Mouse (Mus musculus) adrenal gland, postnatal 10 days (tissue): ENCODE data around the gene Csta1. TPM values are rescaled to one million over a fixed set of nuclear protein-coding genes. Genes with fewer than 3 reads are reported as not detected.
"Not testable (repeated sequence)": the region's sequence is repeated elsewhere in the genome, so short reads cannot be mapped to it uniquely, and the experiment has no call there.

Experiments
- DNase-seq: peaks from one replicate; pipeline ENCODE4 v3.0.0; 2021; ENCODE audit warnings: mixed read lengths
- long read RNA-seq, 2 experiments: library from polyadenylated mRNA; stranded (forward); transcript quantifications; one replicate each; pipeline ENCODE4 v2.0.0; 2021
- total RNA-seq, 2 experiments: library from RNA; stranded (reverse); gene quantifications; 2 replicates each; pipeline ENCODE4 v1.2.3; 2021

Csta1 gene
- not detected for total RNA-seq
- long read RNA-seq, experiment 1: 0 reads
- long read RNA-seq, experiment 2: 0 reads

DNA sequence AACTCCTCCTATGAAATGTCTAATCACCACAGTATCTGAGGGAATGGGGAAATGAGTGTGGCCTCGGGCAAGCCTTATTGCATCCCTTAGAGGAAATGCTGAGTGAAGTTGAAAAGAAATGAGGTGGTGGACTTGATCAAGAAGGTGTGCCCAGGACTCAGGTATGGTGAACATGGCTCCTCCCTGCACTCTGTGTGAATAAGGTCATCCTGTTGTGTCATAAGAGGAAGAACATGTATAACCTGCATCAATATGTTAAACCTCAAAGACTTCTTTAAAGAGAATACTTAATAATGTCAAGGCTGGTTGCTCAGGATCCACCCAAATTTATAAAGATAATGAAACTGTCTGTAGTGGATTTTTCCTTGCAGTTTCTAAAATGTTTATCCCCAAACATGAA is at the start of gene Csta1:
Gene Csta1, minus strand, starts transcription at position 101 of the 400 bp plus-strand sequence.
- DNase-seq: no peak

DNA sequence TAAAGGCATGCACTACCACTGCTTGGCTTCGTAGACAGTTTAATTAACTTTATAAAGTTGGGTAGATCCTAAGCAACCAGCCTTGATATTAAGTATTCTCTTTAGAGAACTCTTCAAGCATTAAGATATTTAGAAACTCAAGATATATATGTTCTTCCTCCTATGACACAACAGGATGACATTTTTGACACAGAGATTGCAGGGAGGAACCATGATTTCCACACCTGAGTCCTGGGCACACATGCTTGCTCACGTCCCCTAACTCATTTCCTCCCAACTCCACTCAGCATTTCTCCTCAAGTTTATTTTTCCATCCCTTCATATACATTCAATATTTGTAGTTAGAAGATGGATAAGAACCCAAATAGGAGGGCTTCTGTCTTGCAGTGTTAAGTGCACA is 48.9 kb upstream of the Csta1 start:
- no peak for DNase-seq

DNA sequence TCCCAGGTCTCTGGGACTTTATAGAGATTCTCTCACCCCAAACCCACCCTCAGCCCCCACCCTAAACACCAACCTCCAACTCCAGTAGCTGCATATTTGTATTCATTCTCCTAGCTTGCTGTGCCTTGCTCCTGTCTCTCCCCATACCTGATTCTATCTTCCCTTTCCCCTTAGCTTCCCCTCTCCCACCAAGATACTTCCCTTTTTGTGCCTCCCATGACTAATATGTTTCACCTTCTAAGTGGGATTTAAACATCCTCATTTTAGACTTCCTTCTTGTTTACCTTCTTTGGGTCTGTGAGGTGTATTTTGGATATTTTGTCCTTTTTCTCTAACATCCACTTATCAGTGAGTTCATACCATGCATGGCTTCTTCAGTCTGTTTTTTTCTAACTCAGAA is 45.1 kb upstream of the Csta1 start:
- no peak for DNase-seq

DNA sequence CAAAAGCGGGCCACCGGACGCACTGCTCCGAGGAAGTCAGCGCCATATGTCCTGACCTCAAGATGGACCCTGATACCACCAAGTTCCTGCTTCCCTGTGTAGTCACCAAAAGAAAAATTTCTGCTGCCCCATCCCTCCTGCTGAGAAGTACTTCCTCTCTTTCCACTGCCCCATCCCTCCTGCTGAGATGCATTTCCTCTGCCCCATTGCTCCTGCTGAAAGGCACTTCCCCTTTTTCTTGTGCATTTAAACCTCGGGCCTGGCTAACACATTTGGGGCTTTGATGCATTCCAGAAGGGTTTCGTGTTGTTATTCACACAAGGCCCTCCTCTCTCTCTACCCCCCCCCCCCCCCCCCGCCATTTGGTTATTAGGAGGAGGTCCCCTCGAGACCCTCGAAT is 36.8 kb upstream of the Csta1 start:
- not testable (repeated sequence) for DNase-seq

DNA sequence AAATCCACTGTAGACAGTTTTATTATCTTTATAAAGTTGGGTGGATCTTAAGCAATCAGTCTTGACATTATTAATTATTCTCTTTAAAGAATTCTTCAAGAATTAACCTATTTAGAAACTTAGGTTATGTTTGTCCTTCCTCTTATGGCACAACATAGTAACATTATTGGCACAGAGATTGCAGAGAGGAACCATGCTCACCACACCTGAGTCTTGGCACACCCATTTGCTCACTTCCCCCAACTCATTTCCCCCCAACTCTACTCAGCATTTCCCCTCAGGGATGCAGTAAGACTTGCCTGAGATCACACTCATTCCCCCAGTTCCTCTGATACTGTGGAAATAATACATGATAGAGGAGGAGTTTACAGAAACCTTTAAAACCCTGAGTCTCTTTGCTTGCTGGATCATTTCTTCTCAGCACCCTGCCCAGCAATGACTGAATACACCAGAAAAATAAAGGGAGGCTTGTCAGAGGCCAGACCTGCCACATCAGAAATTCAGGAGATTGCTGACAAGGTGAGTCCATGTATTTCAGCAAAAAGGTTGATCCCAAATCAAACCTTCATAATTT is 25.4 kb upstream of the Csta1 start, which contains the start of gene Stfa2l1:
Gene Stfa2l1, plus strand, starts transcription at position 410 of the 574 bp plus-strand sequence.
- no peak for DNase-seq

DNA sequence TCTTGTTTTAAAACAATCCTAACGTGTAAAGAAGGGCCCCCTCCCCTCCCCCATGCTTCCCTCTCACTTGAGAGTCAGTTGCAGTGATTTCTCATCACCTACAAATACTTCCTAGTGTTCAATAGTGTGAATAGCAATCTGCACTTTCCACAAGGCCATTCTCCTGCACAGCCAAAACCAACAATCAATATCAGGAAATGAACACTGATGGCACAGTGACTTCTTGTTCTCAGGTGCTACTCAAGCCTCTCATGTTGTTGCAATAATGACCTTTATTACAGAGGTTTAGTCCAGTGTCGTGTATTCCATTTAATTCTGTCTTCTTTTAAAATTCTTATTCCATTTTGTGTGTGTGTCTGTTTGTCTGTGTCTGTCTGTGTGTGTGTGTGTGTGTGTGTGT is 7.2 kb upstream of the Csta1 start:
- DNase-seq: no peak

DNA sequence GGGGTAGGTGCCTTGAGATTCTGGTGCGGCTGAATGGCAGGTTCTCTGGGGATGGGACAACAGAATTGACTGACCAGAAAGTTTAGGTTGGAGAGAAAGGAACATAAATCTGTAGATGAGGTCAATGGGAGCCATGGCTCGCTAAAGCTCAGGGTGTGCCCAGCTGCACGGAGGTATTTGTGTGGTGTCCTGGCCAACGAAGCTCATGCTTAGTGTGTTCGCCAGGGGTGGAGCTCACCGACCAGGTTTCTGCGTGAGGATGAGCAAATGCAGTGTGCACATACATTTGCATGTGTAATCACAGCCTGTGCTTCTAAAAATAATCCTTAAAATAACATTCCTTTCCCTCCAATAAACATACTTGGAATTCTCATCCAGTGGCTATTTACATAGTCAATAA is 2.9 kb downstream of the Csta1 start:
- no peak for DNase-seq

DNA sequence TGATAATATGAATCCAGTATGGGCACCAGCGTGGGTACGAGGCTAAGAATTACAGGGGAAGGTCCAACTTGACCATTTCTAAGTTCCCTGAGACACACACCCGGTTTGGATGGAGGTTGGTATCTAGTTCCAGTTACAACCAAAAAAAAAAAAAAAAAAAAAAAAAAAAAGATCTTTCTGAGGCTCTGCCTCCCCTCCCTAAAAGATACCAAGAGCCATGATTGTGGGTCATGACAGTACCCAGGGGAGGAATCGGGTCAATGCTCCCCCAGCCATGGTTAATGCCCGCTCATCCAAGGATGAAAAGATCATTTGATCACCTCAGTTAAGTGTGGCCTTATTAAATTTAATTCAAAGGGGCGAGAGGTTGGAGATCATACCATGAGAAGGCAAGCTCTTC is 15.3 kb downstream of the Csta1 start:
- not testable (repeated sequence) for DNase-seq

DNA sequence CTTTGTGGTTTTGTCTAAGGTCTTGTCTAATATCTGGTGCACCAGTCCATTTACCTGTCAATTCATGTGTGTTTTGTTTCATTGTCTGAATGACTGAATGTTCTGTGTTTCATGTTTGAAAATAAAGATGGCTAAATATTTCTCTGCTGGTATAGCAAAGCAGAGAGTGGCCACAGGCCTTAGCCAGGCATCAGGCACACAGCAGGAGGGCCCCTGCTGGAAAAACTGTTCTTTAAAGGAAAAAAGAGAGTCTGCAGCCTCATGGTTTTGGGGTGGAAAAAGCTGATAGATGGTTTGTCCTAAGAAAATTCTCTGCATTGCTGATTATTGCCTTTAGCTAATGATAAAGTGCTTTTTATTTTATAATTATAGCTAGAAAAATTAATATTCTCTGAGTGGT is 19.6 kb downstream of the Csta1 start:
- not testable (repeated sequence) for DNase-seq

DNA sequence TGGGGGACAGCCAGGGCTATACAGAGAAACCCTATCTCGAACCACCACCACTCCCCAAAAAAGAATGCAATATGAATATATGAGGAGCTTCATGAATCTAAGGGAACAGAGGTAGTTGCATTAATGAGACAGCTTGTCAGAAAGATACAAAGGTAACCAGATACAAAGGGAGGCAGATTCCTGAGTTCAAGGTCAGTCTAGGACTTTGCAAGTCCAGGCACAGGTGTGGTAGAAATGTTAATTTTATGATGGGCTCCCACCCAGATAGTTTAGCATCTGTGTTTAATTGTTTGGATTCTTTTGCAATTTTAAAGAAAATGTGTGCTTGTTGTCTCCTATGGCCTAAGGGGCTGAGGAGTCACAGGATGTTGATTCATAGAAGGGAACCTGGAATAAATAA is 28.8 kb downstream of the Csta1 start:
- no peak for DNase-seq

DNA sequence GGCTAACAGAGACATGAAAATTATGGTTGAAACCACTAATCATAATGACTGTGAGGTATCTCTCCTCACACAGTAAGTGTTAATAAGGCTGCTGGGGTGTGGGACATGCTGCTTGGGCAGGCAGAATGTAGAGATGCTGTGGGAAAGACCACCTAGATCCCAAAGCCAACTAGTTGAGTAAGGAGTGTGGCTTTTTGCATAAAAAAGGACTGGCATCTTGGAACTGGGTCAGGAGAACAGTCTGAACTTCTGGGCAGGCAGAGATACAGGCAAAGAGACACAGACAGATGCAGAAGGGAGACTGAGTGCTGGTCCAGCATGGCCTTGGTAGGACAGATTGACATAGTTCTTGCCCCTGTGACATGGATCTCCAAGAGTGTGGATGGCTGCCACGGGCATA is 29.5 kb downstream of the Csta1 start:
- no peak for DNase-seq

DNA sequence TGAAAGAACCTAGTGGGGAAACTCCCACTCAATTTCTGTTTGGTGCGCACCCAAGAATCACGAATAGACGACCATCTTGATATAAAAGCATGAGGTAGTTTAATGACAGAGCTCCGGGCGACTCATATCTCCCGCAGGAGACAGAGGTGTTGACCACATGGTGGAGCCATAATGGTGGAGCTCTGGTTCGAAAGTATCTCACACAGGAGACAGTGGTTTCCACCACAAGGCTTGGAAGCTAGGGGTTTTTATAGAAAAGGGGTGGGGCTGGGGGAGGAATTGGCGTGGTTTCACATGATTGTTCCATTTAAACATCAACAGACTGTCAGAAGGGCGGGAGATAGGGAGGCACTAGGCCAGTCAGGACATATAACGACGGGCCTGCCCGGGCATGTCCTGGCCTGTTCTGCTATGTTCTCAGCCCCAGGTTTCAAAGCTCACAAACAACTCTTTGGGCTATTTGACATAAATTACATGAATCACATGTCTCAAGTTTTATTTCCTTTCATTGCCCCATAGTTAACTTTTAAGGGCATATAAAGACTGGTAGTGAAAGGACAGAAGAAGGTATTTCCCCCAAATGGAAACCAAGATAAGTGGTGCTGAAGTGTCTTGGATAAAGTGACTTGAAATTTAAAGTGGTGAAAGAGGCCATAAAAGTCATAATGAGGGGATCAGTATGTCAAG is 33.1 kb downstream of the Csta1 start:
- not testable (repeated sequence) for DNase-seq

DNA sequence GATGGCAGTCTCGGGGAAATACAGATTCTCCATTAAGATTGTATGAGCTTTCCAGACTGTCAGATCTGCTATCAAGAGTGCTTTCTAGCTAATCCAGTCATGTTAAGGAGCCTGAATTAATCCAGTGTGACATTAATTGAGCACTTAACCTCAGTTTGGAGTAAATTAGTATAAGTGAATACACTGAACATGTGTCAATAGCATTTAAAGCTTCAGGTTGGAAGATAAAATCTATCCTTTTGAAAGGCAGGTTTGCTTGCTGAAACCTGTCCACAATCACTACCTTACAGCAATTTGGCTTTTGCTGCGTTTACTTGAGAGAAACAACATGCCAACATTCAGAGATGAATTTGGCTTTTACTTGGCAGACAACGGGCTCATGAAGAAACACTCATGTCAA is 37.0 kb downstream of the Csta1 start:
- no peak for DNase-seq

DNA sequence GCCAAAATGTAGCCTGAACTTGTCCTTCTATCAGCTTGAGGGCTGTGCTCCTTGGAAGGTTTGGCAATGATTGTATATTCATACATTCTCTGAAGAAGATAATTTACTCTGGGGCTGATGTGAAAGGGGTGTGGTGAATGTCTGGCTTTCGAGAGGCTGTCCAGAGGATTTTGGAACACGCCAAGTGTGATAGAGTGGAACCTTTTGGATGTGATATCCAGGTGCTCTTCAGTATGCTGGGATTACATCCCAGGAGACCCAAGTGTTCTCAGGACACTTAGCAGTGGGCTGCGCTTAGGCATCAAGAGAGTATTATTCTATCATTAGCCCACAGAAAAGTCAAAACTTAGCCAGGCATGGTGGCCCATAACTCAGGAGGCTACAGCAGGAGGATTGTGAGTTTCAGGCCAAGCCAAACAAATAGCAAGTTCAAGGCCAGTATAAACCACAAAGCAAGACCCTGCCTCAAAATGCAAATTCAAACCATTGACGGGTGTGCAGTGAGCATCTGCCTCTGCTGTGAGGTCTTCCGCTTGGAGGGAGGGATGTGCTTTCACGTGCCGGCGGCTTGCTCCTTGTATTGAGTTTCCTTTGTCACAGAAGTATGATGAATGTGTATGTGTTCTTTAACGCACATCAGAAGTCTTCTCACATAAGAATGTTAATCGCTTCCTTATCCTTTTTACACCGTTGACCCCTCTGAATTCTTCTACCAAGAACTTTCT is 40.1 kb downstream of the Csta1 start:
- no peak for DNase-seq

DNA sequence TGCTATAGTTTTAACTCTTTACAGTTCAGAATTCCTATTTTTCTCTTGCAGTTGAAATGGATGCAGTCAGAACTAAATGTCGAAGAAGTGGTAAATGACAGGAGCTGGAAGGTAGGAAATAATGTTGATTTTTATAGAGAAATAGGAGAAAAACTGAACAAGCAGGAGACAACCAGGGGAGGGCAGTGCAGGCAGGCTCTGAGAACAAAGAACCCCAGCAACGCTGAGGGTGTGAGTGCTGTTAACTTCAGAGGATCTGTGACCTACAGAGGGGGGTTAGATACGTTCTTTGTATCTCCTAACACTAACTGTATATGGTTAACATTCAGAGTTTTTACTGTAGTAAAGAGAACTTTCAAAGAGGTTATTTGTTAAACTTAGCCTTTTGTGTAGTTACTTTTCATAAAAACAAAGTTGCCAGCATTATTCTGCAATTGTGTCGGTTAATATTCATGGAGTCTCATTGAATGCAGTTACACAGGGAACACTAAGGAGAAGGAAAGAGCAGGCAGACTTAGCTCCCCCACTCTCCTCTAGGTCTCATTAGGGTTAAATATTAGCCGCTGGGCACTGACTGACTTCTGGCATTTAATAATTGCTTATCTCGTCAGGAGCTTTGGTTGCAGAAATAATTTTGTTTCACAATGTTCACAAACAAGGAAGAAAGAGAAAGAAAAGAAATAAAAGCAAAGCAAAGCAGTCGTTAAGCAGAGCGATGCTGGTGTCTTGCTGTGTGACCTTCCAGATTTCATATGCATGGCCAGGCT is 41.0 kb downstream of the Csta1 start:
- DNase-seq: no peak

DNA sequence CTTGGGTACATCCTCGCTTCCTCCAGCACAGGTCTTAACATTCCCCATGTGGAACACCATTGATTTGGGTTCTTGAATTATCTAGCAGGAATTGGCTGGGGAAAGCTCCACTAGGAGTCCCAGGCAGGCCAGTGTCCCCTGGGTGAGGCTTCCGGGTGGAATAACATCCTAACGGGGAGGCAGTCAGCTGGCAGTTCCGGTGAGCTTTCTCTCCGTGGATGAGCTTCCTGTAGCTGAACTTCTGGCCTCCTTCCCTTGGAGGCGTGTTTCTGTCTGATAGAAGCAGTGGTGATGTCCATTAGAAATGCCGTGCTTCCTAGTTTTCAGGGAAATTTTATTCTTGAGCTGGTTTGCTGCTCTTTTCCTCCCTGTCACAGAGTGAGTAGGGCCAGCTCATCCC is 42.0 kb downstream of the Csta1 start:
- DNase-seq: peak; percentile 18

DNA sequence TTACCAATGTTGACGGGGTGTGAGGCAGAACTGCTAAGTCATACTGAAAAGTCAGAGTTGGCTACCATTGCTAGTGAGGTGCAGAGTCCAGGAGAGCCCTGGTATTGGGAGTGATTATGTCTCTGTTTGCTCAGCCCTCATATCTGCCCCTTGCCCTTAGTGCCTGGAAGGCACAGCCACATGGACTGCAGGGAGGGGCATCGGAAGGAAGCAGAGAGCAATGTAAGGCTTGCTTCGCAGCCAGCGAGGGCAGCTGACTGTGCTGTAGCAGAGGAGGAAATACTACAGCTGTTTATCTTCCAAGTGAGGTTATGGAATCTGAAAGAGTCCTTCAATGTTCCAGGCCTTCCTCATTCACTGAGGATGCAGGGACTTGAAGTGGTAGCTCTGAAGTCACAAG is 43.2 kb downstream of the Csta1 start:
- no peak for DNase-seq

DNA sequence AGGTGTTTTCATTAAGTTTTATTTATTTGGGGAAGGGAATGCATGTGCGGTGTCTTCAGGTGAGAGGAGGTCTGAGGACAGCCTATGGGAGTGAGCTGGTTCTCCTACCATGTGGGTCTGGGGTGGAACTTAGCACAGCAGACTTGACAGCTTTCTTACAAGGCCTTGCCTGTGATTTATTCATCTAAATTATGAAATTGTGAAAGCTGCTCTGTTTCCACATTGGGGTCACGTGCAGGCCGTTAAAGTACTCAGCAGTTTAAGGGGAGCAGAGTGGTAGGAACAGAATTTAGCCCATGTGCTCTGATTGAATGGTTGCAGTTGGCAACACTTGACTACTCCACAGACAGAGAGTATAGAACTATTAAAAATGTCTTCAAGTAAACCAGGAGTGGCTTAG is 51.1 kb downstream of the Csta1 start:
- no peak for DNase-seq

DNA sequence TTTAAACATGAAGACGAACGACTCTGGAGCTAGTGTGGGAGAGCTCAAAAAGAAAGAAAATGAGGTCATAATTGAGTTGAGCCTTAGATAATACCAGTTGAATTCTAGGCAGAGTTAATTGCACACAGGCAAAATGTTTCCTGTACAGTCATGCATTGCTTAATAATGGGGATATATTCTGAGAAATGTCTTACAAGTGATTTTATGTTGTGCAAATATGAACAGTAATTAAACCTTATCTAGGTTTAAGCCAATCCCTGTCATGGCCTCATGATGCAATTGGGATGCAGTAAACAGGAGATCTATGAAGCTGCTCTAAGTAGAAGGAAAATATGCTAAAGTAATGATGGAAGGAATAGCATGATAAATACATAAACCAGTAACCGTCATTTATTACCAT is 56.3 kb downstream of the Csta1 start:
- no peak for DNase-seq

DNA sequence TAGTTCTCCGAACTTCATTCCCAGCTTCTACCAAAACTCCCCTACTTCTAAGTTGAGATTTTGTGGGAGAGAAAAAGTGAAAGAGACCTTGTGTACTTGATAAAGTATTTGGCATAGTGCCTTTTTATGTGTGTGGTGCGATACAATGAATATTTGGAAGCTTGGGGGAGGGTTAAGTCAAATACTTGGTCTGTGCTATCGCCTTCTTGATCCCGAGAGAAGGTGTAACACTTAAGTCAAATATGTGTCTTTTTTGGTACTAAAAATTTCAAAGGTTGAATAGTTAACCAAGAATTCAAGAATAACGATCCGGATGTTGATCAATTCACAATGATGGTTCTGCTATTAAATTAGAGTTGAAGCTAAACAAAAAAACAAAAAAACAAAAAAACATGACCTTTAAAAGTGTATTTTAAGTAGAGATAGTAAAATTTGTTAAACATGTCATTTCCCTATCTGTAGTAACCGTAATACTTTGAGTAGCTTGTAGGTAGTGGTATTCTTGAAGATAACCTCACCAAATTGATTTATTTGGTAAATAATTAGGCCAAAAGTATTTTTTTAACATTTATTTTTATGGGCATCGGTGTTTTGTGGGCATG is 58.5 kb downstream of the Csta1 start:
- DNase-seq: no peak

DNA sequence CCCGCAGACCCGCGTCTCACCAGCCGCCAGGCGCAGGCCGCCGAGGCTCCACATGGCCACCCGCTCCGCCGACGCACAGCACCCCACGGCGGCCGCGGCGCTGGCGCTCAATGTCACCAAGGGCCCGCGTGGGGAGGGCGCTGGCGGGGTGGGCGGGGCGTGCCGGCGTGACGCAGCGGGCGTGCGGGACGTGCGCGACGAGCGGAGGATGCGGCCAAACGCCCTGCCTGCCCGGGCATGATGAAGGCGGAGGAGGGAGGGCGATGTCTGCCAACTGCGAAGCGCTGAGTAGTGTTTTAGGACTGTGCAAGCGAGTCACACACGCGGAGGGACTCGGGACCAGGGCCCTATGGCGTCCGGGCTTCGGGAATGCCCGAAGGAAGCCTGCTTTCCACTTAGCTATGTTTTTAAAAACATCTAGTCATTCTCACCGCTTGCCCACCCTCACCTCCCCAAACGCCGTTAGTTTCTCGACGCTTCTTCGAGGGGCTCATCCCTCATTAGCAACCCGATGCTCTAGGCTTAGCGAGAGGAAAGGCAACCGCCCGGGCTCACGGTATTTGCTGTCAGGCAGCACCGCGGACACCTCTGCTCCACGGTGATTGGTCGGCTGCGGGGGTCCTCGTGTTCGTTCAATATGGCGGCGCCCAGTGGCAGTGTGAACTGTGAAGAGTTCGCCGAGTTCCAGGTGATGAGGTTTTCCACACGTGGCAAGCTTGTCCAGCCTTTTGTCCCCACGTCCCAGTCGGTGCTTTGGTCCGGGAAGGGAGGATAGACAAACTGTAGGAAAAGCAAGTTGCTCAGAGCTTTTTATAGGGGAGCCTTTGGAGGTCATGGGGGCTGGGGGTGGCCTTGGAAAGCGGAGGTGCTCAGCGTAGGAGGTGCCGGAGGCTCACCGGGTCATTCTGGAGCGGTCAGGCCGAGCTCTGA is 59.3 kb downstream of the Csta1 start, which contains the start of the genes Fam162a and Ccdc58:
Gene Fam162a, minus strand, starts transcription at position 145 of the 930 bp plus-strand sequence.
Gene Ccdc58, plus strand, starts transcription at position 236 of the 930 bp plus-strand sequence.
- peak; percentile 97 for DNase-seq
